Mouse (Mus musculus) lung, postnatal 4 days (tissue): Measurements from ENCODE around the gene Gm7694.
A peak's percentile ranks its signal among the peaks of the same experiment; 100 is the strongest.

Source experiments
- DNase-seq, 2 experiments: peaks; one replicate each; pipeline ENCODE4 v3.0.0; 2021

Gene Gm7694

DNA sequence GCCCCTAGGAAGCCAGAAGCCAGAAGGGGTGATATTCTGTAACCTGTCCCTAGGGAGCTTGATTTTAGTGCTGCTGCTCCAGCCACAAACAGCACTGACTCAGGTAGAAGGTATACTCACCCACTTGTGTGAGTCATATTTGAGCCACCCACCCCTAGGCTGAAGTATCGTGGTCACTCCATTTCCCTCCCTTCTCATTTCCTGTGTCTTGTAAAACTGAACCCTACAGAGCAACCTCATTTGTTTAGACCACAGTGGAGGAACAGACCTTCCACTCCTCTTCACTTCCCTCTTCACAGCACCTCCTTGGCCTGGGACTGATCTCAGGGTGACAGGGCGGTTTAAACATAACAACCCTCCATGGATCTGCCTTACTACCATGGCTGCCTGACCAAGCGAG, 29.1 kb downstream of the Gm7694 start, which contains the start of gene Sh2d1b1:
Gene Sh2d1b1 (plus strand): TSS at position 305 of the 400 bp plus-strand sequence.
- DNase-seq: no peak

DNA sequence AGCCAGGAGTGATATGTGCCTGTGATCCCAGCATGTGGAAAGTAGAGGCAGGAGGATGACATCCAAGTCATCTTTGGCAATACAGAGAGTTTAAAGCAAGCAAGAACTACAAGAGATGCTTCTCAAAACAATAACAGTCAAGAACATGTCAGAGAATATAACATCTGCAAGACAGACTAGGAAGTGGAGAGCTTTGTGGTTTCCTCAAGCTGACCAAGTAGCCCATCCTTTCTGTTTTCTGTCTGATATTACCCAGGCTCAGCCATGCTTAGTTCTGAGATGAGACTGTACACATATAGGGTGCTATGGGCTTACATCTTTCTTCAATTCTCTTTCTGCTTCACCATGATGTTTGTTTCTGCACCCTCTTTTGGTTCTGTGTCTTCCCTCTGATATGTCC, 32.9 kb downstream of the Gm7694 start:
- no peak for DNase-seq

DNA sequence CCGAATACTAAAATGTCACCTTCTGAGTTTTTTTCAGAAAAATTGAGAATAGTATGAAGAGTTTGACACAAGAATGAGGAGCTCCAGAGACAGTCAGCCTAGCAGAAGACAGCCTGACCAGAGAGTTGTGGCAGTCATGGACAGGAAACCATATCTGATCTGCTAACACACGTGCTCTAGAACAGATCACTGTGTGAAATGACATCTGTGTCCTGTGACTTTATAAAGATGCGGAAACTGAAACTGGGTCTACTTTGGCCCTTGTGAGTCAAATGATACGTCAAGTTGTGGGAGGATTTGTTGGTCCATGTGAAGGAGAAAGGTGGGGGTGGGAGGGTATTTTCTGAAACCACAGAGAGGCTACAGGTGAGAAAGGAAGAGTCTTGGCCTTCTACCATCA, 35.4 kb downstream of the Gm7694 start:
- no peak for DNase-seq

DNA sequence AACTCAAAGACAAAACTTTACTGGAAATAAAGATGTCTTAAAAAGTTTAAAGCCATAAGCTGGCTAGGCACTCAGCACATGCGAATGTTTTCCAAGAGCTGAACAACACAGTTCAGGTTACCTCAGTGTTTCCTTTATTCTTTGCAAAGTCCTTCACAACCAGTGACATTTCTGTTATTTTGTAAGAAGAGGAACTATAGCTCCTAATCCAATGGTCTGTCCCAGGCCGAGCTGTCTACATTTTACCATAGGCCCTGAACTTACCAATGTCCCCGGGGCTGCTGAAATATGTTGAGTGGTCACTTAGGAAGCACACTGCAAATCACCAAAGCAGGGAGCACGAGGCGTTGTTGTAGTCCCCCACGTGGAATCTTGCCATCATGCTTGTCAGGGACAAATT, 35.9 kb downstream of the Gm7694 start:
- no peak for DNase-seq

DNA sequence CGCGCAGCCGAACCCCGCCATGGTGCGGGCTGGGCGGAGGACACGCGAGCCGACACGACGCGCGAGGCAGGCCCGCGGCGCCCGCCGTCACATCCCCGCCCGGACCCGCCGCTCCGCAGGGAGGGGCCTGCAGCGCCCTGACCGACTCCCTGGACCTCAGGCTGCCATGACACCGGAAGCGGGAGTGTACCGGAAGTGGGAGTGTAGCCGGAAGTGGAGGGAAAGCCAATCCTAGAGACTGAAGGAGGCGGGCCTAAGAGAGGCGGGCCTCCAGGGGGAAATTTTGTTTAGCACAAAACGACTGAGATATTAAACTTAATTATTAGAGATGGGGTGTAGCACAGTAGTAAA, 50.6 kb downstream of the Gm7694 start:
- peak; percentile 88 to 91 for DNase-seq

DNA sequence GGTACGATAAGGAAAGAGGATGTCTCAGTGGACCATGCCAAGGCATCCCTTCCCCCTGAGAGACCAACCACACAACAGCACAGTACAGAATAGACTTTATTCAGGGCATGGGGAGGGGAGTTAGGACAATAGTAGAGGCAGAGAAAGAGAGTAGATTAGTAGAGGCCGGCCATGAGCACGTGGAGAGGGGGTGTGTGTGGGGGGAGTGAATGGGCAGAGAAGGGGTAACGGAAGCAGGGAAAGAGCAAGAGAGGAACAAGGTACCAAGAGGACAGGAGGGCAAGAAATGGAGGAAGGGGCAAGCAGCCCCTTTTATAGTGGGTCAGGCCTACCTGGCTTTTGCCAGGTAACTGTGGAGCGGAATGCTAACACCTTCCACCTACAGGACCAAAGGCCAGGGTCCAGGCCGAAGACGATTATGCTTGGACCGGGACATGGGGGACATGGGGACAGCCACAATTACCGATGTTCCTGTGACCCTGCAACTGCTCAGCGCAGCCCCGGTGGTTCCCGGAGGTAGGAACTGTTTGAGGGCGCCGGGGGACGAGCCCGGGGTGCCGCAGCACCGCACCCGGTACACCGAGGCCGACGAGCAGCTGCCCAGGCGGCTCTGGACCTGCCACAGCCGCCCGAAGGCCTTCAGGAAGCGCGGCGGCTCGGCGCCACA, 51.1 kb downstream of the Gm7694 start:
- DNase-seq: no peak
